Mouse (Mus musculus): Measurements from ENCODE around the gene Ube2v1. TPM values are rescaled to one million over a fixed set of nuclear protein-coding genes. Genes with fewer than 3 reads are reported as not detected.
A peak's percentile ranks its signal among the peaks of the same experiment; 100 is the strongest.

Ube2v1 gene
- polyA plus RNA-seq, 1 experiment: 237 TPM

- peaks cover 17% of the 10 kb centered on the region for H3K79me2 ChIP-seq (ENCODE audit: control insufficient read depth, insufficient read depth)
- H3K36me3 ChIP-seq (ENCODE audit: control insufficient read depth, insufficient read depth): no peaks in the 10 kb centered on the region
- no peak overlapping the region for H3ac ChIP-seq (ENCODE audit: control insufficient read depth, insufficient read length, low read depth)
- no peak overlapping the region for H3K4me3 ChIP-seq (ENCODE audit: insufficient read depth, poor library complexity, severe bottlenecking)
- H3K79me3 ChIP-seq (ENCODE audit: low read depth): peaks cover 14% of the 10 kb centered on the region
- no peak for TF ChIP-seq MYOD1 (IDR thresholded peaks at IDR 0.05; ENCODE audit: control insufficient read depth, insufficient read length, low read depth)
- TF ChIP-seq MAX (IDR thresholded peaks at IDR 0.05): no peak
- H3K27me3 ChIP-seq (ENCODE audit: control insufficient read depth, insufficient read depth, insufficient read length): no peaks in the 10 kb centered on the region
Measured at GRCm38 (mm10) chr2:167634865-167635512, 3.1 kb upstream of the Ube2v1 start.

GRCm38 (mm10) chr2:167634338-167634770, 2.5 kb upstream of the Ube2v1 start:
- H3ac ChIP-seq (ENCODE audit: control insufficient read depth, insufficient read length, low read depth): no peak overlapping the region
- no peak for TF ChIP-seq CTCF (IDR thresholded peaks at IDR 0.05; ENCODE audit: control insufficient read depth, insufficient read depth, insufficient read length)
- TF ChIP-seq MAX (IDR thresholded peaks at IDR 0.05): peak; percentile 81

GRCm38 (mm10) chr2:167633537-167633872, 1.6 kb upstream of the Ube2v1 start:
- Histone ChIP-seq H3K36me3 (ENCODE audit: control insufficient read depth, insufficient read depth) (peaks cover 4% of the 10 kb centered on the region), H3ac (ENCODE audit: control insufficient read depth, insufficient read length, low read depth) (no peak overlapping the region), H3K4me3 (ENCODE audit: insufficient read depth, poor library complexity, severe bottlenecking) (no peak overlapping the region), H3K79me3 (ENCODE audit: low read depth) (peaks cover 29% of the 10 kb centered on the region), H3K27me3 (ENCODE audit: control insufficient read depth, insufficient read depth, insufficient read length) (no peaks in the 10 kb centered on the region), H3K79me2 (ENCODE audit: control insufficient read depth, insufficient read depth) (peaks cover 32% of the 10 kb centered on the region)
- no peak for TF ChIP-seq MYOD1 (IDR thresholded peaks at IDR 0.05; ENCODE audit: control insufficient read depth, insufficient read length, low read depth)
- no peak for TF ChIP-seq CTCF (IDR thresholded peaks at IDR 0.05; ENCODE audit: control insufficient read depth, insufficient read depth, insufficient read length)

More at GRCm38 (mm10) chr2:167634338-167634770, 2.5 kb upstream of the Ube2v1 start:
- H3K4me3 ChIP-seq (ENCODE audit: insufficient read depth, poor library complexity, severe bottlenecking): no peak overlapping the region
- peaks cover 20% of the 10 kb centered on the region for H3K79me3 ChIP-seq (ENCODE audit: low read depth)
- peaks cover 23% of the 10 kb centered on the region for H3K79me2 ChIP-seq (ENCODE audit: control insufficient read depth, insufficient read depth)
- H3K36me3 ChIP-seq (ENCODE audit: control insufficient read depth, insufficient read depth): no peaks in the 10 kb centered on the region
- no peaks in the 10 kb centered on the region for H3K27me3 ChIP-seq (ENCODE audit: control insufficient read depth, insufficient read depth, insufficient read length)

DNA sequence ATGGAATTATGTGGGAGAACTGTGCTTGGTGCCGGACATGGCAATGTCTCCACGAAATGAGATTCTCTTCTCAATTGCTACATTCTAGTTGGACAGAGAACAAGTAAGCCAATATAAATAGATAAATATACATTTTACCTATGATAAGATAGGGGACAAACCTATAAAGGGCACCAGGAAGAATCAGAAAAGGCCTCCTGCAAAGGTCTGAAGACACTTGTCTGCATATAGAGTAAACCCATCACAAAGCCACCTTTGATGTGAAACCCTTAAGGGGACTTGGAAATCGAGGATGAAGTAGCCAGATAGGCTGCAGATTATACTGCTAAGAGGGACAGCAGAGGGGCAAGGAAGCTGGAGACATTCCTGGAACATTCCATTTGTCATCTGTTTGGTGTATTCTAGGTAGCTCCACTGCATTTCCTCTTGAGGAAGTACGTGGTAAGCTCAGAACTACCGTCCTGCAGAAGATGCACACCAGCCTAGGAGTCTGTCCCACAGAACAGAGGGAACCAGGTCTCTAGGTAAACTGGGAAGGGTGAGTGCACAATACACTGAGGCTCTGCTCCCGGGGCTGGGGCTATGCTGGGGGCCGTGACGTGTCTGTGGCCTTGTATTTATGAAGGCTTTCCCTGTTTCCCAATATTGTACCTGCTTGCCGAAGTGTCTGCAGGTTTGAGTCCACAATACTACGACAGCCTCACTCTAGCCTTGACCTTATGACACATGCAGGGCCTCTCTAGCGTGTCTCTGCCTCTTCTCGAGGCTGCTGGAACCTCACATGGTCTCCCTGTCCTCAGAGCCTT, 1.0 kb upstream of the Ube2v1 start:
- no peak overlapping the region for H3K4me3 ChIP-seq (ENCODE audit: insufficient read depth, poor library complexity, severe bottlenecking)
- no peak for TF ChIP-seq CEBPB (IDR thresholded peaks at IDR 0.05; ENCODE audit: low read depth)
- TF ChIP-seq CTCF (IDR thresholded peaks at IDR 0.05; ENCODE audit: control insufficient read depth, insufficient read depth, insufficient read length): no peak
- TF ChIP-seq FOSL1 (IDR thresholded peaks at IDR 0.05; ENCODE audit: insufficient read depth, low read length, poor library complexity, severe bottlenecking): no peak
- TF ChIP-seq MYOD1 (IDR thresholded peaks at IDR 0.05; ENCODE audit: control insufficient read depth, insufficient read length, low read depth): no peak
- TF ChIP-seq USF1 (IDR thresholded peaks at IDR 0.05; ENCODE audit: low read depth): no peak
- no peak for TF ChIP-seq MYOG (IDR thresholded peaks at IDR 0.05; ENCODE audit: control insufficient read depth, extremely low read depth, insufficient read length)
- TF ChIP-seq MAX (IDR thresholded peaks at IDR 0.05): no peak

GRCm38 (mm10) chr2:167631181-167631590, 709 bp downstream of the Ube2v1 start:
- Histone ChIP-seq H3K79me2 (ENCODE audit: control insufficient read depth, insufficient read depth) (peaks cover 55% of the 10 kb centered on the region), H3ac (ENCODE audit: control insufficient read depth, insufficient read length, low read depth) (peak overlapping the region; percentile 91), H3K36me3 (ENCODE audit: control insufficient read depth, insufficient read depth) (peaks cover 11% of the 10 kb centered on the region), H3K27me3 (ENCODE audit: control insufficient read depth, insufficient read depth, insufficient read length) (no peaks in the 10 kb centered on the region), H3K4me3 (ENCODE audit: insufficient read depth, poor library complexity, severe bottlenecking) (peak overlapping the region; percentile 92), H3K79me3 (ENCODE audit: low read depth) (peaks cover 52% of the 10 kb centered on the region)
- TF ChIP-seq FOSL1 (IDR thresholded peaks at IDR 0.05; ENCODE audit: insufficient read depth, low read length, poor library complexity, severe bottlenecking): no peak
- TF ChIP-seq MYOD1 (IDR thresholded peaks at IDR 0.05; ENCODE audit: control insufficient read depth, insufficient read length, low read depth): peak; percentile 27

More for the DNA sequence above, 1.0 kb upstream of the Ube2v1 start:
- Histone ChIP-seq H3ac (ENCODE audit: control insufficient read depth, insufficient read length, low read depth) (no peak overlapping the region), H3K79me3 (ENCODE audit: low read depth) (peaks cover 34% of the 10 kb centered on the region), H3K36me3 (ENCODE audit: control insufficient read depth, insufficient read depth) (peaks cover 10% of the 10 kb centered on the region), H3K79me2 (ENCODE audit: control insufficient read depth, insufficient read depth) (peaks cover 37% of the 10 kb centered on the region), H3K27me3 (ENCODE audit: control insufficient read depth, insufficient read depth, insufficient read length) (no peaks in the 10 kb centered on the region)

DNA sequence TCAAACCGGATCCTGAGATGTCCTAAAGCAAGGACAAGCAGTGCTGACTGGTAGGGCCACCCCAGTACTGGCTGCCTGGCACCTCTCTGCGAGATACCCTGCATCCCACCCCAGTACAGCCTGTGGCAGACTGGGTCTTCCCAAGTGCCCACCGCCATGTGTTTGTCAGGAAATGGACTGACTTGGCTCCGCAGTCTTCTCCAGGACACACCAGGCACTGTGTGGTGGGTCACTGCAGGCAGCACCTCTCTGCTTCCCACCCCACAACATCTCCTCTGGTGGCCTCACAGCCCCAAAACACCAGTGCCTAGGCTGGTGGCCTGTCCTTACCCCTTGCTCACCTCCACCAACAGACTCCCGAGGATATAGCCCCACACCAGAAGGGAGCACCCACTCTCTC, 1.5 kb downstream of the Ube2v1 start:
- peaks cover 62% of the 10 kb centered on the region for H3K79me2 ChIP-seq (ENCODE audit: control insufficient read depth, insufficient read depth)
- TF ChIP-seq MYOG (IDR thresholded peaks at IDR 0.05; ENCODE audit: control insufficient read depth, extremely low read depth, insufficient read length) (no peak), CTCF (IDR thresholded peaks at IDR 0.05; ENCODE audit: control insufficient read depth, insufficient read depth, insufficient read length) (no peak), FOSL1 (IDR thresholded peaks at IDR 0.05; ENCODE audit: insufficient read depth, low read length, poor library complexity, severe bottlenecking) (no peak), MYOD1 (IDR thresholded peaks at IDR 0.05; ENCODE audit: control insufficient read depth, insufficient read length, low read depth) (no peak), USF1 (IDR thresholded peaks at IDR 0.05; ENCODE audit: low read depth) (no peak), MAX (IDR thresholded peaks at IDR 0.05) (no peak), CEBPB (IDR thresholded peaks at IDR 0.05; ENCODE audit: low read depth) (no peak)
- no peaks in the 10 kb centered on the region for H3K27me3 ChIP-seq (ENCODE audit: control insufficient read depth, insufficient read depth, insufficient read length)
- peak overlapping the region; percentile 92 for H3K4me3 ChIP-seq (ENCODE audit: insufficient read depth, poor library complexity, severe bottlenecking)
- H3ac ChIP-seq (ENCODE audit: control insufficient read depth, insufficient read length, low read depth): peak overlapping the region; percentile 91
- H3K79me3 ChIP-seq (ENCODE audit: low read depth): peaks cover 59% of the 10 kb centered on the region
- peaks cover 11% of the 10 kb centered on the region for H3K36me3 ChIP-seq (ENCODE audit: control insufficient read depth, insufficient read depth)

All from C2C12 (cell line).